ENCODE assay signal across 15 mouse cellular contexts in the genomic region with DNA sequence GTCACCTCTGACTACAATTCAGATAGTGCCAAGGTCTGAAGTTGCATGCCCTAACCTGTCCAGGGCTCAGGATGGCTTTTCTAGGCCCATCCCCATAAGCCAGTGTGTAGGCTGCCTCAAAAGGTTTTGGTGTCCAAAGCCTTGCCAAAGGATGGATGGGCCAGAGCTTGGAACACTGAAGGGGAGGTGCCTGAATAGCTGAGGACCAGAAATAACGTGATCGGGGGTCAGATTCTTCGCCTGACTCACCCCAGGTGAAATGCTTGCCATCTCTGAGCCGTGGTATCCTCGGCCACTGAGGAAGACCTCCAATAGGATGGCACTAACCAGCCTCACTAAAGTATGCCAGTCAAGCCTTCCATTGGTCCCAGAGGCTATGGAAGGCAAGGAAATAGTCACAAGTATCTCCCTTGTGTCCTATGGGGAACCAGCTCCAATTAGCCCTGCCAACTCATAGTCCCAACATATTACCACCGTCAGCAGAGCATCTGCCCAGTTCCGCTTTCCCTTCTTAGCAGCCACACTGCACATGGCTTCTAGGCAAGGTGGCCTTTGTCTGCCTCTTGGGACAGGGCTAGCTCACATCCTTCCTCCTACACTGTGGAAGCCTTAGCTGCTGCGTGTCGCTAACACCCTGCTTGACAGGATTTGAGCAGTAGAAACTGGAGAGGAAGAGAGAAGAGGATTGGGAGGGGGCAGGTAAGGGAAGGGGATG. TPM values are rescaled to one million over a fixed set of nuclear protein-coding genes. Genes with fewer than 3 reads are reported as not detected.
DNase-seq lines count a peak whose midpoint lies in the region; ATAC-seq and TF ChIP-seq lines count a peak whose summit lies in the region.
"Had no signal": no experiment of that assay in that cellular context is flagged by ENCODE, and none has a peak within 500 bp of the region (broad histone marks: within the 10 kb centered on the region; RNA-seq: fewer than 3 reads in every experiment).

No protein-coding gene starts in this region.

- no peak overlapping the region for H3K9ac ChIP-seq in hindbrain, embryonic 12.5 days
- no peak overlapping the region for H3K9ac ChIP-seq in lung, postnatal 0 days (replicated peaks; ENCODE audit: low read depth)
- H3K9ac ChIP-seq: embryonic facial prominence, embryonic 12.5 days; forebrain, embryonic 12.5 days; liver, embryonic 14.5 days had no signal

- no peak overlapping the region for H3K4me2 ChIP-seq in hindbrain, embryonic 12.5 days (replicated peaks)
- no peak overlapping the region for H3K4me2 ChIP-seq in lung, postnatal 0 days (replicated peaks; ENCODE audit: low read depth, low read length)
- H3K4me2 ChIP-seq: embryonic facial prominence, embryonic 12.5 days; forebrain, embryonic 12.5 days had no signal

- TF ChIP-seq CTCF in lung, postnatal 0 days (IDR thresholded peaks at IDR 0.05) = no peak

- peaks cover 70% of the 10 kb centered on the region for H3K4me1 ChIP-seq in hindbrain, embryonic 10.5 days (replicated peaks)
- H3K4me1 ChIP-seq in hindbrain, embryonic 12.5 days = peaks cover 24% of the 10 kb centered on the region
- H3K4me1 ChIP-seq in lung, postnatal 0 days (ENCODE audit: insufficient read depth, low read depth, low read length) = peaks cover 13% of the 10 kb centered on the region; the same call in 1 of the 2 replicates
- peaks cover 89% of the 10 kb centered on the region for H3K4me1 ChIP-seq in limb, embryonic 10.5 days

- ATAC-seq in hindbrain, embryonic 12.5 days (ENCODE audit: low FRiP score) = no peak
- ATAC-seq in lung, postnatal 0 days = peak; percentile 23; the same call in 1 of the 2 replicates

- WGBS in hindbrain, embryonic 10.5 days = 91% methylated on average over 9 of the region's 9 CpGs
- 81% methylated on average over 9 of the region's 9 CpGs for WGBS in hindbrain, embryonic 12.5 days
- 75% methylated on average over 9 of the region's 9 CpGs for WGBS in lung, postnatal 0 days
- whole genome bisulfite sequencing in limb, embryonic 10.5 days = 81% methylated on average over 9 of the region's 9 CpGs

- no peaks in the 10 kb centered on the region for H3K27me3 ChIP-seq in hindbrain, embryonic 10.5 days (ENCODE audit: insufficient read depth, poor library complexity, severe bottlenecking)
- no peaks in the 10 kb centered on the region for H3K27me3 ChIP-seq in hindbrain, embryonic 12.5 days
- H3K27me3 ChIP-seq in lung, postnatal 0 days (replicated peaks; ENCODE audit: insufficient read depth, low read length) = no peaks in the 10 kb centered on the region
- H3K27me3 ChIP-seq in limb, embryonic 10.5 days (ENCODE audit: low read depth, poor library complexity, severe bottlenecking) = no peaks in the 10 kb centered on the region
- H3K27me3 ChIP-seq: embryonic facial prominence, embryonic 12.5 days; forebrain, embryonic 12.5 days had no signal

- no peaks in the 10 kb centered on the region for H3K9me3 ChIP-seq in hindbrain, embryonic 10.5 days
- no peaks in the 10 kb centered on the region for H3K9me3 ChIP-seq in hindbrain, embryonic 12.5 days (replicated peaks)
- no peaks in the 10 kb centered on the region for H3K9me3 ChIP-seq in lung, postnatal 0 days (ENCODE audit: low read length)
- H3K9me3 ChIP-seq in limb, embryonic 10.5 days (replicated peaks) = no peaks in the 10 kb centered on the region
- H3K9me3 ChIP-seq: embryonic facial prominence, embryonic 12.5 days; forebrain, embryonic 12.5 days; midbrain, embryonic 10.5 days had no signal

- no peak overlapping the region for H3K4me3 ChIP-seq in hindbrain, embryonic 10.5 days
- no peak overlapping the region for H3K4me3 ChIP-seq in hindbrain, embryonic 12.5 days
- H3K4me3 ChIP-seq in lung, postnatal 0 days (ENCODE audit: low read depth, low read length) = no peak overlapping the region
- no peak overlapping the region for H3K4me3 ChIP-seq in limb, embryonic 10.5 days
- H3K4me3 ChIP-seq: embryonic facial prominence, embryonic 12.5 days; forebrain, embryonic 12.5 days; midbrain, embryonic 10.5 days had no signal

- no peak for TF ChIP-seq EP300 in lung, postnatal 0 days (IDR thresholded peaks at IDR 0.05)

- DNase-seq in hindbrain, embryonic 10.5 days (ENCODE audit: low spot score) = no peak
- no peak for DNase-seq in lung, postnatal 0 days (ENCODE audit: low spot score)
- no peak for DNase-seq in lung, postnatal 10 days
- DNase-seq in limb, embryonic 10.5 days (ENCODE audit: low spot score) = no peak
- DNase-seq in skeletal muscle tissue, adult 2 months (ENCODE audit: low read depth, low spot score) = peak; percentile 50
- no peak for DNase-seq in thymus, postnatal 4 days
- no peak for DNase-seq in cerebellum, postnatal 36 days
- DNase-seq: cerebellum, adult 9-10 months; gastrocnemius, postnatal 36 days; kidney, postnatal 10 days had no signal

- H3K27ac ChIP-seq in hindbrain, embryonic 10.5 days = peak overlapping the region; percentile 6; the same call in 1 of the 2 replicates
- H3K27ac ChIP-seq in hindbrain, embryonic 12.5 days = no peak overlapping the region
- no peak overlapping the region for H3K27ac ChIP-seq in lung, postnatal 0 days (ENCODE audit: low read length)
- peak overlapping the region; percentile 50; the same call in 1 of the 2 replicates for H3K27ac ChIP-seq in limb, embryonic 10.5 days
- H3K27ac ChIP-seq: embryonic facial prominence, embryonic 12.5 days; forebrain, embryonic 12.5 days; liver, embryonic 14.5 days; midbrain, embryonic 10.5 days had no signal

- H3K36me3 ChIP-seq in hindbrain, embryonic 10.5 days = peaks cover 37% of the 10 kb centered on the region
- no peaks in the 10 kb centered on the region for H3K36me3 ChIP-seq in hindbrain, embryonic 12.5 days
- no peaks in the 10 kb centered on the region for H3K36me3 ChIP-seq in lung, postnatal 0 days (ENCODE audit: insufficient read depth, low read length)
- H3K36me3 ChIP-seq in limb, embryonic 10.5 days = peaks cover 18% of the 10 kb centered on the region; the same call in 1 of the 2 replicates
- H3K36me3 ChIP-seq: forebrain, embryonic 12.5 days had no signal

RNA-seq across cellular contexts. Expression of gene Smad3, which starts 26.5 kb away (rescaled TPM):
- polyA plus RNA-seq in hindbrain, embryonic 10.5 days (2016; fragmentation: Nextera tagmentation; extraction: Ambion mirVana) = 24.2 TPM in 2 replicates
- polyA plus RNA-seq in hindbrain, embryonic 12.5 days (2016; fragmentation: Nextera tagmentation; extraction: Ambion mirVana) = 24.1 and 25.4 TPM in 2 replicates
- 11.8 and 12.3 TPM in 2 replicates for polyA plus RNA-seq in lung, postnatal 0 days (2015; fragmentation: Nextera tagmentation; extraction: Ambion mirVana)
- polyA plus RNA-seq in limb, embryonic 10.5 days (2016; fragmentation: Nextera tagmentation; extraction: Ambion mirVana) = 27.1 and 27.7 TPM in 2 replicates

Comparison
In these comparisons a context has a peak if more than half of its experiments do, and no peak if none do; other contexts are left out.
1. H3K27ac ChIP-seq: peak in hindbrain, embryonic 10.5 days (single experiment) and limb, embryonic 10.5 days (single experiment); none in hindbrain, embryonic 12.5 days (single experiment) and lung, postnatal 0 days (single experiment).